Mouse (Mus musculus): ENCODE measurements around the gene Fstl3.
"Not testable (repeated sequence)": the region's sequence is repeated elsewhere in the genome, so short reads cannot be mapped to it uniquely, and the experiment has no call there.

Gene Fstl3

GRCm38 (mm10) chr10:79777103-79777531, at the start of gene Fstl3:
Gene Fstl3, plus strand, starts transcription at chr10:79777272.
- DNase-seq (ENCODE audit: low read depth, low spot score) = no peak

DNA sequence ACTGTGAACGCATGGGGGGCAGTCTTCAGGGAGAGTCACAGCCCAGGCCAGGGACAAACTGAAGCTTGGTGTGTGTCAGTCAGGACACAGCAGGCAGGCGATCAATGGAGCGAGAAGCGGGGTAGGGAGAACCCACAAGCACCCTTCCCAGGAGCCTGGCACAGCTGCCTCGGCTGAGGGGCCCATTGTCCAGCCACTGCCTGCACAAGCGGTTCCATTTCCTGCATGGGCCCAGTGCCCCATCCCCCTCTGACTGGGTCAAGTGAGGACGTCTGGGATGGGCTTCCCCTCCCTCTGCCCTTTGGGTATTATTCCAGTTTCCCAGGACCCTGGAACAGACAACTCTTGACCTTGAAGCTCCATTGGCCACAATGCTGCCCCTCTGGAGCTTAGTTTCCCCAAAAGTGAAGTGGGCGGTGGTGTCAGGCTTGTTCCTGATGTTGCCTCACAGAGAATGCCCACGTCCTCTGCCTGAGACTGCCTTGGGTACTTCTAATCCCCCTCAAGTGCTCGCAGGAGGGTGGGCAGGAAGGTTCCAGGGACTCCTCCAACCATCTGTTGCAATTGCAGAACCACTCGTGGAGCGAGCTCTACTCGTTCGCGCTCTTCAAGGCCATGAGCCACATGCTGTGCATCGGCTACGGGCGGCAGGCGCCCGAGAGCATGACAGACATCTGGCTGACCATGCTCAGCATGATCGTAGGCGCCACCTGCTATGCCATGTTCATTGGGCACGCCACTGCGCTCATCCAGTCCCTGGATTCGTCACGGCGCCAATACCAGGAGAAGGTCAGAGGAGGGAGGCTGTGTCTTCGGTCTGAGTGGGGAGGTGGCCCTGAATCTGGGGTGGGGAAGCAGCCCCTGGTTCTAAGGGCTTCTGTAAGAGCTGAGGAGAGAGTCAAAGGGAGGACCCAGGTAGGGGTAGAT, 48.5 kb upstream of the Fstl3 start:
- DNase-seq (ENCODE audit: low read depth, low spot score) = no peak

DNA sequence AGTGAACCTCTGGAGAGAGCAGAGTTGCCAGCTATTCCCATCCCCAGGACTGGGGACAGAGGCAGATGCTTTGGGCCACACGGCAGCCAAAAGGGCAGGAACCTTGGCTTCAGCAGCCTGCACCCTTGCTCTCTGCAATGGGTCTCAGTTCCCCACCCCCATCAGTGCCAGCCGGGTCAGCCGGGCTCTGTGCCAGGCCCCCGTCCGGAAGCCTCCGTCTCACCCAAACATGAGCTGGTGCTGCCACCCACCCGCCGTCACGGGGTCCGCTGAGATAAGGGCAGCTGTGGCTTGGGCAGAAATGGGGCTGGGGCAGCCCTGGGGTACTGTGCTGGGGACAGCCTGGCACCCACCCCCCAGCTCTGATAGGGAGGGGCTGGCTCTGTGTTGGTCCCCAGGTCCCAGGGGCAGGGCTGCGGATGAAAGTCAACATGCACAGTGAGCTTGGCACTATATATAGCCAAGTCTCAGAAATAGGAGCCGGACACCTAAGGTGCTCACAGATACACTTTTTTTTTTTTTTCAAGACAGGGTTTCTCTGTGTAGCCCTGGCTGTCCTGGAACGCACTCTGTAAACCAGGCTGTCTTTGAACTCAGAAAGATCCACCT, 47.6 kb upstream of the Fstl3 start:
- DNase-seq (ENCODE audit: low read depth, low spot score) = no peak

DNA sequence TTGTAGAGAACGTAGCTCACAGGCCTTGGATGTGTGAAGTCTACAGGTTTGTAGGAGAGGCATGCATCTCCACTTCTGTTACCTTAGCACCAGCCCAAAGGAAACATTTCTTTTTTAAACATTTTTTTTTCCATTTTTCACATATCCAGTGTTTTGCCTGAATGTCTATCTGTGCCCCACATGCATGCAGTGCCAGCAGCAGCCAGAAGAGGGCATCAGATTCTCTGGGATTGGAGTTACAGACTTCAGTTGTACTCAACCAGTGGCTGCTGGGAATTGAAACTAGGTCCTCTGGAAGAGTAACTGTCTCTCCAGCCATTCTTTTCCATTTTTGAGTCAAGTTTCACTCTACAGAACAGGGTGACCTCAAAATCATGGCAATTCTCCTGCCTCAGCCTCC, 44.6 kb upstream of the Fstl3 start:
- DNase-seq (ENCODE audit: low read depth, low spot score) = peak; percentile 75

DNA sequence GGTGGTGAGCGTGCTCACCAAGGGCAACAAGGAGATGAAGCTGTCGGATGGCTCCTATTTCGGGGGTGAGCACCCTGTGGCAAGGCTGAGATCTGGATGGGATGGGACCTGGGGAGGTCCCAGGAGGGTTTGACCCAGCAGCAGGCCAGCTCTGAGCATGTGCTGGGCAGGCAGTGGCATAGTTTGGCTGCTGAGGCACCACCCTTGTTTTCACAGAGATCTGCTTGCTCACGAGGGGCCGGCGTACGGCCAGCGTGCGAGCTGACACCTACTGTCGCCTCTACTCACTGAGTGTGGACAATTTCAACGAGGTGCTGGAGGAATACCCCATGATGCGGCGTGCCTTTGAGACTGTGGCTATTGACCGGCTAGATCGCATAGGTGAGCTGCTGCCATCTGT, 43.2 kb upstream of the Fstl3 start:
- DNase-seq (ENCODE audit: low read depth, low spot score) = no peak

DNA sequence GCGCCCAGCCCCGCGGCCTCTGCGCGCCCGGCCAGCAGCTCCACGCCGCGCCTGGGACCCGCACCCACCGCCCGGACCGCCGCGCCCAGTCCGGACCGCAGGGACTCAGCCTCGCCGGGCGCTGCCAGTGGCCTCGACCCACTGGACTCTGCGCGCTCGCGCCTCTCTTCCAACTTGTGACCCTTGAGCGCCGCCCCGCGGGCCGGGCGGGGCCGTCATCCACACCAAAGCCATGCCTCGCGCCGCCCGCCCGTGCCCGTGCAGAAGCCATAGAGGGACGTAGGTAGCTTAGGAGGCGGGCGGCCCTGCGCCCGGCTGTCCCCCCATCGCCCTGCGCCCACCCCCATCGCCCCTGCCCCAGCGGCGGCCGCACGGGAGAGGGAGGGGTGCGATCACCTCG, 41.7 kb upstream of the Fstl3 start:
- DNase-seq (ENCODE audit: low read depth, low spot score) = peak; percentile 72

DNA sequence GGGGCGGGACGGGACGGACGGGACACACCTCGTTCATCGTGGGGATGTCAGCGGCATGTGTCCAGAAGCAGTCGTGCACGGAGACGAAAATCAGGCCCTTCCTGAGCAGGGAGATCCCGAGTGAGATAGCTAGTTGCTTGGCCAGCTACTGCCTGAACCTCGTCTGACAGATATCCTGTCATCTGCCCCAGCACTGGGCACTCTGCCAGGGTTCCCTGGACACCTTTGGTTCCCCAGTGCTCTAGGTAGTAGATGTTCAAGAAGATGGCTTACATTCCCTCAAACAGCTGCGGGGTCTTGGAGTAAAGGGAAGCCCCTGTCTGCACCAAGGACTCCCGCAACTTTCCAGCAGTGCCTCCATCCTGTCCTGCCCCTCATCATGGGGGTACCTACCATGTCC, 40.4 kb upstream of the Fstl3 start:
- DNase-seq (ENCODE audit: low read depth, low spot score) = peak; percentile 21

DNA sequence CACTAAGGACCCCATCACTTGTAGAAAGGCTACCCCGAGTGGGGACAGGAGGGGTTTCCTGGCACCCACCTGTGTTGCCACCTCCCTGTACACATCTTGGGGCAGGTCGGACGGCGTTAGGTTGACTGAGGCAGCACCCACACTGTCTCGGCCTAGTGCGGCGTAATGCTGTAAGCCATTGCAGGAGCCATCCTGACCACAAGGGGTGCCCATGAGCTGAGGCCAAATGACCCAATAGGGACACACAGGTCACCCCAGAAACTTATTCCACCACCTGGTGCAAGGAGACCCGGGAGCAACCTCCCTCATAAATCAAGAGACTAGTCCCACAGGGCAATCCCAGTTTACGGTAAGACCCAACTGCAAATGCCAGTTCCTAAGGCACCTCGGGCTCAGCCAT, 38.8 kb upstream of the Fstl3 start:
- peak; percentile 26 for DNase-seq (ENCODE audit: low read depth, low spot score)

GRCm38 (mm10) chr10:79739234-79739633, 37.8 kb upstream of the Fstl3 start:
- peak; percentile 75 for DNase-seq (ENCODE audit: low read depth, low spot score)

DNA sequence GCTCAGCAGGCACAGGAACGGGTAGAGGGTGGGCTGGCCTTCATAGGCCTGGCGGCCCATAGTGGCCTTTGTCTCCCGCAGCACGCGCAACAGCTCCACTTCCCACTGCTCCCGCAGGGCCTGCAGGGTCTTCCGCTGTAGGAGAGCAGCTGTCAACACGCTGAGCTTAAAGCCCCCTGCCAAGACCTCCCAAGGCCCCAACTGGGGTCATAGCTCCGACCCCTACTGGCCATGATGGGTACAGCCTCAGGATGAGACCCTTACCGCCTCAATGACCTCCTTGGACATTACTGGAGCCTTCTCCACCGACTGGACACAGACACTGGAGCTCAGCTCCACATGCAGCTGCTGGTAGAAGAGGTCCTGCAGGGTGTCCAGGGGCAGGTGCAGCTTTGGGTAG, 36.2 kb upstream of the Fstl3 start:
- no peak for DNase-seq (ENCODE audit: low read depth, low spot score)

GRCm38 (mm10) chr10:79743161-79743560, 33.9 kb upstream of the Fstl3 start:
- DNase-seq (ENCODE audit: low read depth, low spot score) = no peak

- DNase-seq (ENCODE audit: low read depth, low spot score) = no peak
Measured at GRCm38 (mm10) chr10:79743650-79744365, 33.3 kb upstream of the Fstl3 start.

DNA sequence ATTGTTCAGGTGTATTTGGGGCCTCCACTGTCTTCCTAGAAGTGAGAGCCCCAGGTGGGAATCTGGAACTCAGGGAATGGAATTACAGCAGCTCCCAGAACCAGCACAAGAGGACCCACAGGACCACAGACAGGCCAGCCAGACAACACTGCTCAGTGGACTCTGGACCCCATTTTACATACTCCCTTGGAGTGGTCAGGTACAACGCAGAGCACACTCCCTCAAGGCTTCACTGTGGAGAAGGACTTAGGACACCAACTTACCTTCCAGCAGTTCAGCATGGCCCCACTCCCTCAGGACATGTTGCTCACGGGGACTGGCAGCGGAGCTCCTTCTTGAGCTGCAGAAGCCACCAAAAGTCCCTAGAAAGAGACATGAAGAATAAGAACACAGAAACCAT, 31.7 kb upstream of the Fstl3 start:
- no peak for DNase-seq (ENCODE audit: low read depth, low spot score)

- DNase-seq (ENCODE audit: low read depth, low spot score) = peak; percentile 99
Measured at GRCm38 (mm10) chr10:79745898-79746773, 30.9 kb upstream of the Fstl3 start, which contains the start of gene Polrmt. Gene Polrmt, minus strand, starts transcription at chr10:79746581.

DNA sequence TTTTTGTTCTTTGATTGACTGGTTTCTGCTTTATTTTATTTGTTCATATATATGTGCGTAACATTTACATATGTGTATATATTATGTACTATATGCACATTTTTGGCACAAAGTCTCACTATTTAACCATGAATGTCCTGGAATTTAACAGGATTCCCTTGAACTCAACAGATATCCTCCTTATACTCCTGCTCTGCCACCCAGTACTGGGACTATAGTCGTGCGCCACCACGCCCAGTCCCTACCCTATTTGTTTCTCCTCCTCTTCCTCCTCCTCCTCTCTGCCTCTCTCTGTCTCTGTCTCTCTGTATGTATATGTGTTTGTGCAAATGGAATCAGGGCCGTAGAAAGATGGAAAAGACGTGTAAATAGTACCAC, 30.3 kb upstream of the Fstl3 start:
- DNase-seq (ENCODE audit: low read depth, low spot score) = no peak

DNA sequence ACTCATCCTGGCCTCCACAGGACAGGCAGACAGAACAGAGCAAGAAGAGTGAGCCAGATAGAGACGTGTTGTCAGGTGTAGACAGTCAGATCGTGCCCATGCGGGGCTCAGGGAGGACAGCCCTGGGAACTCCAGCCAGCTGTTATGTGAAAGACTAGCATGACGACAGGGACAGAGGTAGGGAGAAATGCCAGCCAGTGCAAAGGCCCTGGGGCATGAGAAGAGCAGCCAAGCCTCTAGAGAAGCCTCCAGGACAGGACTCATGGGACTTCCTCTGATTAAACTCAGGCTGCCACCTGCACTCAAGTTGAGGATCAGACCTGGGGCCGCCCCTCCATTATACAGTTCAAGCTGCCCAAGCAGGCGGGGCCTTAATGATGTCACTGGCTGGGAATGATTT, 28.6 kb upstream of the Fstl3 start:
- no peak for DNase-seq (ENCODE audit: low read depth, low spot score)

DNA sequence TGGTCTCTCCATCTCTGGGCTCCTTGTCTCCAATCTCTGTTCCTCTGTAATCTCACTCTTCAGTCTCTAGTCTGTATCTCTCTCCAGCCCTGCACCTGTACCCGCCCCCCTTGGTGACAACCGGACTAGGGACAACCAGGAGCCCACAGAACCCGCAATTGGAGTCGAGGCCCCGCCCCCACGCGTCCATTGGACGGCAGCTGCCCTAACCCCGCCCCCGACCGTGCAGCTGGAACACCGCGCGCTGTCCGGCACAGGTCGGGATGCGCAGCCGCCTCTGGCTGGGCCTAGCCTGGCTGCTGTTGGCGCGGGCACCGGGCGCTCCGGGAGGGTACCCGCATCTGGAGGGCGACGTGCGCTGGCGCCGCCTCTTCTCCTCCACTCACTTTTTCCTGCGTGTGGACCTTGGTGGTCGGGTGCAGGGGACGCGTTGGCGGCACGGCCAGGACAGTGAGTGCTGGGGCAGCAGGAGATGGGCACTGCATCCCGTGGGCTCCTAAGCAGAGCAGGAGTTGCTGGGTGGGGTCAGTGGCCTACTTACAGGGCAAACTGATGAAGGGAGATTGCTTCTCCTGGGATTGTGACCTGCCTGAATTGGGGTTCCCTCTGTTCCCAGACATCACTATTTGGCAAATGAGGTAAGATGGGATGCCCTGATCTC, 22.1 kb upstream of the Fstl3 start, which contains the start of gene Fgf22:
Fgf22 (plus strand) TSS at position 221 of the 661 bp plus-strand sequence.
- peak; percentile 92 for DNase-seq (ENCODE audit: low read depth, low spot score)

DNA sequence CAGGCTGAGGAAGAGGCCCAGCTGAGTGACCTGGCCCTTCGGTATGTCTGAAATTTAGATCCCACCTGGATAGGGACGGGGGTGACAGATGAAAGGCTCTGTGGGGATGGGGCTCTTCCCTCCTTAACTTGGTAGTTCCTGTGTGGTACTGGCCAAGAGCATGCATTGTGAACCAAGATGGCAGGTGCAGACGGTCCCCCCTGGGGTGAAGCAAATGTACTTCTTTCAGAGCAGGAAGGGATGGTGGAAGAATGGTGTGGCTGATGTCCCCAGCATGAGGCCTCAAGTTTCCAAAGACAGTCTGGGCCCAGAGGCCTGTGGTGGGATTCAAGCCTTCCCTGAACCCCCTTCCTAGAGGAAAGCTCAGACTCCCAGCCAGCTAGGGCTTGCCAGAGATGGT, 21.2 kb upstream of the Fstl3 start:
- peak; percentile 39 for DNase-seq (ENCODE audit: low read depth, low spot score)

DNA sequence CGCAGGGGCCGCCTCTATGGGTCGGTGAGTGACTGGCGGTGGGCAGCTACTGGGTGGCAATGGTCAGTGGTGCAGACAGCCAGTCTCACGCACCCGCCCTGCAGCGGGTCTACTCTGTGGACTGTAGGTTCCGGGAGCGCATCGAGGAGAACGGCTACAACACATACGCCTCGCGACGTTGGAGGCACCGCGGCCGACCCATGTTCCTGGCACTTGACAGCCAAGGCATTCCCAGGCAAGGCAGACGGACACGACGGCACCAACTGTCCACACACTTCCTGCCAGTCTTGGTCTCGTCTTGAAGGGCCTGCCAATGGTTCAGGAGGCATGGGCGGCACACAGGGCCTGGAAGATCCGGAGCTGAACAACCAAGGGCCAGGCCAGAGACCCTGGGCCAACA, 20.4 kb upstream of the Fstl3 start:
- DNase-seq (ENCODE audit: low read depth, low spot score) = peak; percentile 62

GRCm38 (mm10) chr10:79759675-79760074, 17.4 kb upstream of the Fstl3 start:
- DNase-seq (ENCODE audit: low read depth, low spot score) = not testable (repeated sequence)

Data from ZHBTc4 (cell line).